Mouse (Mus musculus): ENCODE measurements at regions not wholly inside any gene's neighbourhood (a gene's known extent, or its start where the extent isn't known, plus 50 kb on each side); places are given as distances from the start of the nearest gene placed in this dataset.
A peak's percentile ranks its signal among the peaks of the same experiment; 100 is the strongest.
"Not testable (repeated sequence)": the region's sequence is repeated elsewhere in the genome, so short reads cannot be mapped to it uniquely, and the experiment has no call there.

DNA sequence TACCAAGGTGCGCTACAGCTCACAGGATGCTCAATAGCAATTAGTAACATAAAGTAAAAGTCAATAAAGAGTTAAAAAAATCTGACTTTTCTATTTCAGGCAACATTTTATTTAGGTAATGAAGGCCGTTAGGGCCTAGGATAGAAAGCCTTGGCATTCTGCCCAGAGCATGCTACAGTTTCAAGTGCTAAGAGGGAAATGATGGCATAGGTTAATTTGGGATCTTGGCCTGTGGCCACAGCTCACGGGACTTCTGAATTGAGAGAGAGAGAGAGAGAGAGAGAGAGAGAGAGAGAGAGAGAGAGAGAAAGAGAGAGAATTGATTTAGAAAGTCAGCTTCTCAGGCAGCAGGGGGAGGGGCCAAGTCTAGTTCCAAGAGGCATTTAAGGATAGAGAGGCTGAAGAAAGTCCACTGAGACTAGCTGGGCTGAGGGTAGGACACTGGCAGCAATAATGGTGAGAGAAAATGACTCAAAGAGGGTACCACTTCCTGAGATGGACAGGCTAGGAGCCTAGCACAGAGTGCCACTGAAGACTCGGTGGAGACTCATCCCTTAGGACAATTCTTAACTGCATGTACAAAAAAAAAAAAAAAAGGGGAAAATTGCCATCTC is 52.6 kb upstream of the Klf14 start:
- peak; percentile 90 for DNase-seq

DNA sequence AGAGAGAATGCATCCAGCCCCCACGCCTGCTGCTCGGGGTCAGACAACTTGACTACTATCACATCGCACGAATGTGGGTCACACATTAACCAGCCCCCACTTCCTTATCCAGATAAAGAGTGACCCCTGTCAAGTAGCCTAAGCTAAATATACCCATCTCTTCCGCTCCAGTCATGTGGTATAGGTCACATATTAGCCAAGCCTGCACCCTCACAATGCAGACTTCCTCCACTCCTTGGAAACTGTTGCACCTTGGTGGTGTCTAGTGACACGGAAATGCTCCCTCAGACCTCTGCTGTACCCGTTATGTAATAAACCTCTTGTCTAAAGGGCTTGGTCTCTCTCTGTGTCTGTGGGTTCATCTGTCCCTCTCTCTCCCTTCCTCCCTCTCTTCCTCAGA is 57.7 kb upstream of the Klf14 start:
- no peak for DNase-seq

DNA sequence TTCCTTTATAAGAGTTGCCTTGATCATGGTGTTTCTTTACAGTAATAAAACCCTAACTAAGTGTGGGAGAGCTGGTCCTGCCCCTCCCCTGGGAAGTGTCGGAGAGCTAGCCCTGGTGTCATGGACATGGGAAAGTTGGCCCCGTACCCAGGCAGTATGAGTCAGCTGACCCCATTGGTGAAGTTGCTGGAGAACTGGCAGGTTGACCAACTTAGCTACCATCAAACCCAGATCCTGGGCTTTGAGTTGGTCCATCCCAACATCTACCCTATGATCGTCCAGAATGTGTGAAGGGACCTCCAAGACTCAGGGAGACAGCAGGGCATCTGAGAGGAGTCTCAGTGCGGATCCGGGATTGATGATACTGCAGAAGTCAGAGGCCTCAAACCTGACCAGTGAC is 62.9 kb upstream of the Klf14 start:
- no peak for DNase-seq

DNA sequence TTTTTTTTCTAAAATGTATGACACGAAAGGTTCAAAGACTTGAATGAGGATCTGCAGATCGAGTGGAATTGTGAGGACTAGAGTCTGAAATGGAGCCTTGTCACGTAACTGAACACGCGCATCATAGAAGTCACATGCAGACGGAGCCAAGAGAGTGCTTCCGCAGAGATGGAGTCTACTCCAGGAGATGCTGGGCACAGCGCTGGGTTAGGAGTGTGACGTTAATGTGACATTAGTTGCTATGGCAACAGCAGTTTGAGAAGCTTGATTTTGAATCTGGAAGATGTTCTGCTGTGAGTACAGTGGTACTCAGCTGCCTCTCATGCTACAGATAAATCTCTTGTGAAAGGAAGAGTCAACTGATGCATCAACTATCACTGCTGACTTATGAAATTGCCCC is 70.9 kb upstream of the Klf14 start:
- DNase-seq, result no peak

DNA sequence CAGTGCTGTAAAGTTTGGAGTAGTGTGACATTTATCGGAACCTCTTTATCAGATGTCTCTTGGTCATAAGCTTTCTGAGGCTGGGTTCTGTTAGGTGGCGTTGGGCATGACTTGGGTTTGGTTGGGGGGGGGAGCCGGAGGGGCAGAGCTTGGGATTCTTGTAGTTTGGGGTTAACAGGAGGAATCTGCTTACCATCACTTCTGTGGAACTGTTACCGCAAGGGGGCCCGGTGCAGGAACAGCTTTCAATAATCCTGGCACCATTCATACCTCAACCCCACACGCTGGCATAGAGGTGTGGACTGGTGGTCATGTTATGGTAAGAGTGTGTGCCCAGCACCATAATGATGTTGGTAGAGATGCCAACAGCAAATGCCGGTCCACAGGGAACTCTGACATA is 72.1 kb upstream of the Klf14 start:
- DNase-seq, result no peak

DNA sequence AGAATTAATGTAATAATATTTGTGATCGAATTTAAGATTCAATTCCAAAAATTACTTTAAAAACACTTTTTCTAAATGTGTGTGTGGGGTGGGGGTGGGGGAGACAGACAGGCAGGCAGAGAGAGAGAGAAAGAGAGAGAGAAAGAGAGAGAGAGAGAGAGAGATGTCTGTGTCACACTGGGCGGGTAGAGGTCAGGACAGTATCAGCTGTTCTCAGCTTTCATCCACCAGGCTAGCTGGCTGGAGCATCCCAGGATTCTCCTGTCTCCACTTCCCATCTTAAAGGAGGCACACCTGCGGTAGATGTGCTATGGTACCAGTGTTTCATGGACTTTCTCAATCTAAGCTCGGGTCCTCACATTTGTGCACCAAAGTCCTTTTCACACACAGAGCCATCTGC is 73.3 kb upstream of the Klf14 start:
- DNase-seq, result no peak

DNA sequence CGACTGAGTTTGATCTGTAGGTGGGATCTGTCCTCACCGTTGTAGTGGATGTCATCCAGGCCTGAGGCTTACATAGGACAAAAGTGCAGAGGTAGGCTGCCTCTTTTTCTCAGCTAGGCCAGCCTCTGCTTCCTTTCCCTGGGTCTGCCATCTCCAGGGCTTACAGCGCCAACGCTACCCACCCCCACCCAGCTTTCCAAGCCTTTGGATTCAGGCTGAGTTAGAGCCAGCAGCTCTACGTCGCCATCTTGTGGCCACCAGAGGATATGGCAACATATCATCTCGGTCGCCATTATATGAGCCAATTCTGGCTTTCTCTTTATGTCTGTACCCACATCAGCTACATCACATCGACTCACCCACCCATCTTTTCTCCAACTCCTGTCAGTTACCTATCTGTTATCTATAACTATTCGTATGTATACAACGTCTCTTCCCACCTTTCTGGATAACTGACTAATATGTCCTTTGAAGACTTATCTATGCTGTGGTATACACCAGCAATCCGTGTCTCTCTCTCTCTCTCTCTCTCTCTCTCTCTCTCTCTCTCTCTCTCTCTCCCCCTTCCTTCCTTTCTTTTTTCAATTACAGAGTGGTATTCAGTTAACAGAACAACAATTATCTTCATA is 74.2 kb upstream of the Klf14 start:
- DNase-seq, result peak; percentile 56

DNA sequence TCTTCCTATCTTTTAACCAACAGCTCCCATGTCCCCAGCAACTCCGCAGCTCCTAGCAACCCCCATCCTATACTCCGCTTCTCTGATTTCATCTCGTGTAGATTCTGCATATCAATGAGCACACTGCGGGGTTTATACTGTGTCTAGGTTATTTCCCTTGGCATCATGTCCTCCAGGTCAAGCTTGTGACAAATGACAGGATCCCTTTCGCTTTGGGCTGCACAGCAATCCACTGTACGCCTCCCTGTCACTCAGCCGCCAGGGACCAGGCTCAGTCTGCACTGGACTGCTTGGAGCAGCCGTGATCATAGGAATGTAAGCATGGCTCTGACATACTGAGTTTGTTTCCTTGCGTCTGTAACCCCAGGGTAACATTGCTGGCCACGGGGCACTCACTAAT is 75.9 kb upstream of the Klf14 start:
- DNase-seq, result peak; percentile 28

DNA sequence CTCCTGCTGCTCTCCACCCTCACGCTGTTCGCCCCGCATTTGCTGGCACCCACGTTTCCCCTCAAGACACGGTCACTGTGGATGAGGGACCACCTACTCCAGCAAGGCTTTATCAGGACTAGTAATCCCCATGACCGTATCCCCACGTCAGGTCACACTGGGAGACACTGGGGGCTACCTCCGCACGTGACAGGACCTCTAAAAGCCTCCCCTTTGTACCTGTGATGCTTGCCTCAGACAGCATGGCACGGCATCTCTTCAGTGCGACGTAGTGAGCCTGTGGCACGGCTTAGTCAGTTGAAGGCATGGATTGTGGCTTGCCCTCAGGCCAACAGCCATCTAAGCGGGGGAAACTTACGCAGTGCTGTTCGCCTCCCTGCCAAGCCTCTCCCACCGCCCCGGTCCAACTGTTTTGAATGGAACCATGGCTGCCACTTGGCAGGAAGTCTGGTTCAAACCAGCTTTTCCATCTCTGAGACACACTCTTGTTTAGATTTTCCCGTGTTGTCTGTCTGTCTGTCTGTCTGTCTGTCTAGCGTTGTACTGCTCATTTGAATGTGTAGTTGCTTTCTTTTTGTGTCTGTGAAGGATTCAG is 79.0 kb upstream of the Klf14 start:
- DNase-seq, result peak; percentile 14

DNA sequence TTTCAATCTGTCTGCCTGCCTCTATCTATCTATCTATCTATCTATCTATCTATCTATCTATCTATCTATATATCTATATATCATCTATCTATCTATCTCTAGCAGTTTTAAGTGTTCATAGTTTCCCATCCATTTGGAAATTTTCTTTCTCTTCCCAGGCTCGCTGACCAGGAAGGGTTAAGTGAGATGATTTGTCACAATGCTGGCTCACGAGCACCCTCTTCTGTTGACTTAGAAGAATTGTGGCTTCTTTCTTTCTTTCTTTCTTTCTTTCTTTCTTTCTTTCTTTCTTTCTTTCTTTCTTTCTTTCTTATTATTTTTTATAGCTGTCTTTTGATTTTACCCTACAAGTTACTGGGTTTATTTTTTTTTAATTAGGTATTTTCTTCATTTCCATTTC is 79.6 kb upstream of the Klf14 start:
- DNase-seq, result not testable (repeated sequence)

DNA sequence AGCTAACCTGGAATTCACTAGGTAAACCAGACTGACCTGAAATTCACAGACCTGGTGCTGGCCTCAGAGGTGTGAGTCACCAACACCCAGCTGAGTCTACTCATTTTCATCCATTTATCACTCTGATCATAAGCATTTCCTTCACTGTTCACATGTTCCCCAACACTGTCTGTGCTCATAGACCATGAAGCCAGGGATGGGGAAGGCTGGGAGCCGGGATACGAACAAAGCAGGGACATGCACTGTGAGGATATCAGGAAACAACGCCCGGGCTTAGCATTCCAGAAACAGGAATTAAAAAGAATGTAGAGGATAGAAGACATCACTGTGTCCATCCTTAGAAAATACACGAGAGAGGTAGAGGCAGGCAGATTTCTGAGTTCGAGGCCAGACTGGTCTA is 80.6 kb upstream of the Klf14 start:
- no peak for DNase-seq

DNA sequence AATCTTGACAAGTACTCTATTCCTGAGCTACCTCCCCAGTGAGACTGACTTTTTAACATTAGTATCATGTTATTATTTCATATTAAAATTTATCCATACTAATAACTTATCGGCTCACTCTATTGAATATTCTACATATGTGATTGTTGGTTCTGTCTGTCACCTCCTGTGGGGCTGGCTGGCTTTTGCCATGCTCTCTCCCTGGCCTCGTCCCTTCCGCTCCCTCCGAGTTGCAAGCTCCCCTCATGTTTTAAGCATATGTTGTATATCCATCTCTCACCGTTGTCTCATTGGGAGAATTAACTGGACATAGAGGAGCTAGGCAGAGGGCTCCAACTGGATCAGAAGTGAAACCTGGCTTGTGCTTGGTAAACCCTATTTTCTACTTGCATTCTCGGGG is 81.9 kb upstream of the Klf14 start:
- DNase-seq, result no peak

DNA sequence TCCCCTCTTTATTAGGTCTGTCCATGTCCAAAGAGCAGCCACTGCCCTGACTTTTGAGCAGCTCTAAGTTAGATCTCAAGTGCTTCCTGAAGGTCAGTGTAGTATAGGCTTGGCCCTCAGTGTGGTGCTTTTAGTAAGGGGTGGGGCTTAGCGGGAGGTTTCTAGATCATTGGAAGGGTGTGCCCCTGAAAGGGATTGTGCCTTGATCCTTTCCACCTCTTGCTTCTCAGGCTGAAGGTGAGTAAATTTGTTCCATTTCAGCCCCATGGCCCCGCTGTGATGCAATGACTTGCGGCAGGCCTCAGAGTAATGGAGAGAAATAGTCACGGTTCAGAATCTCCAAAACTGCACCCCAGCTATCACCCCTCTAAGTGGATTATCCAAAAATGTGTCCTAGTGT is 84.5 kb upstream of the Klf14 start:
- no peak for DNase-seq

DNA sequence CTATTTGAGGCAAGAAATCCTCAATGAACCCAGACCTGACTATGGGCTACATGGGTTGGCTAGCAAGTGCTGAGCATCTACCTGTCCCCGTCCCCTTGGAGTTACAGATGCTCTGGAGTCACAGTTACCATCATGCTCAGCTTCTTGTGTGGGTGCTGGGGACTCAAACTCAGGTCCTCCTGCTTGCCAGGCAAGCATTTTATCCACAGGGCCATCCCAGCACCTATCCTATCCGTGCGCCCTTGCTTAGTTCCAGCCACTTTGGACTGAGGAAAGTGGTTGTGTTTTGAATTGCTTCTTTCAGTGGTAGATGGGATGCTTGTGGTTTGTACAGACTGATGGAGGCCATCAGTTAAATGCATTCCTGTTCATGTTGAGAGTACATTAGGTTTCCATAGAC is 85.0 kb upstream of the Klf14 start:
- no peak for DNase-seq

DNA sequence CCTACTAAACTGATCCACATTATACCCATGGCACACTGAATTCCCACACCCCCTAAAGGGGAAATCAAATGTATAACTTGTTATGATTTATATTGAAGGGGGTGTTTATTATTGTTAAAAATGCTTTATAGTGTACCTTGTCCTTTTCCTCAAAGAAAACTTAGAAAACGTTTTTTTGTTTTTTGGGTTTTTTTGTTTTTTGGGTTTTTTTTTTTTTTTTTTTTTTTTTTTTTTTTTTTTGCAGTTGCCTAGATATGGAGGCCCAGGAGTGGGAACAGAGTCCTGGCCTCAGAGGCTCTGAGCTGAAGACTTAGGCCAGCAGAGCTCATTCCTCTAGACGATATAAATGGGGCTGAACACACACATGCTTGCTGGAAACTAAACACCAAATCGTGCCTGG is 87.3 kb upstream of the Klf14 start:
- no peak for DNase-seq

DNA sequence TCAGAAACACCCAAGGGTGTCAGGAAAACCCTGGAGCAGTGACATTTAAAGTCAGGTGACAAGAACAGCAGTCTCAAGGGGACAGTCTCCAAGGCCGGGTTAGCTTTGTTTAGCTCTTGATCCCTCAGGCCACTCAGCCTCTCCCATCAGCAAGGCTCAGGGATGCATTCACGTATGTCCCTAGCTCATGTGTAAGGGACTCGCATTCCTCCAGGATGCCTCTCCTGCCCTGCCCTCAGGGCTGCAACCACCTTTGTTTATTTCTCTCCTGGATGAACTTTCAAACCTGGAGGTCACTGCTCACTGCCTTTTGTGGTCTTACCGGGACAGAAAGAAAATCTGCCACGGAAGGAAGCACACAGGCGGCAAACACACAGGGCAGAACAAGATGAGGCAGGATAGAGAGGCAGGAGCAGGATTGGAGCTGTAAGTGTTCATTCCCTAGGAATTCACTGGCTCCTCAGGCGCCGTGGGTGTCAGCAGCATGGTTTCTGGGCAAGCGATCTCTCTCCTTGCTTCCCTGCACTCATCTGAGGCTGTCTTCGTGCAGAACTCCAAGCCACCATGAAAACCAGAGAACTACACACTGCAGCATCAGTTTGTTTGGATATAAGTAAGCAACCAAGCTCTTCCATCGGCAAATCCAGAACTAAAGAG is 90.2 kb upstream of the Klf14 start:
- DNase-seq, result no peak

DNA sequence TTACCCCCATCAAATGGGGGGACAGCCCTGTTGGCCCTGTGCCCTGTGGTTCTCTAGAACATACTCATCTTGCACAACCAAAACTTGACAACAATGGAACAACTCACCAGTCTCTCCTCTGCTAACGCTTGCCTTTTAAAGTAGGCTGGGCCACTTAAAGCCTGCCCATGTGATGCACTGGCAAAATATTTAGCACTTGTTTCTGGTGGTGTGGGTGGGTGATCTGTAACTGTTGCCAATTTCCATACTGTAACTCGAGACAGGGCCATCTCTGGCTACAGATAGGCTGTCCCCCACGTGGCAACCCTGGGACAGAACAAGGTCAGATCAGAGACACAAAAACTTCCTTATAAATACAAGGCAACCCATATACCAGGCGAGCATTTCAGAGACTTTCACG is 92.0 kb upstream of the Klf14 start:
- no peak for DNase-seq

DNA sequence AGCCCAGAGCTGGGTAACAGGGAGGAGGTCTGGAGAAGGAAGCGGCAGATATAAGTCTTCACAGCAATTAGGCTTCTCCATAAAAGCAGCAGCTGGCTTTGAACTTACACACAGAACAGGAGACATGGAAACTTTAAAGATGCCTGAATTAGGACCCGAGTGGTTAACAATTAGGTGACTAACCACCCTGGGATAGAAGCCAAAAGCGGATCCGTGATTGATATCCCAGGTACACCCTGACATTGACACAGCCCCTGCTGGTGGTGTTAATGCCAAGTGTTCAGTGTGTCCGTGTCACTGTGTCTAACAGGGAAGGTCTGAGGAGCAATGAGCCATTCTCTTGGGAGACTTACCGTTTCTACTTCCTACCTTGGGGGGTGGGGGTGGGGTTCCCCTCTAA is 92.9 kb upstream of the Klf14 start:
- no peak for DNase-seq

DNA sequence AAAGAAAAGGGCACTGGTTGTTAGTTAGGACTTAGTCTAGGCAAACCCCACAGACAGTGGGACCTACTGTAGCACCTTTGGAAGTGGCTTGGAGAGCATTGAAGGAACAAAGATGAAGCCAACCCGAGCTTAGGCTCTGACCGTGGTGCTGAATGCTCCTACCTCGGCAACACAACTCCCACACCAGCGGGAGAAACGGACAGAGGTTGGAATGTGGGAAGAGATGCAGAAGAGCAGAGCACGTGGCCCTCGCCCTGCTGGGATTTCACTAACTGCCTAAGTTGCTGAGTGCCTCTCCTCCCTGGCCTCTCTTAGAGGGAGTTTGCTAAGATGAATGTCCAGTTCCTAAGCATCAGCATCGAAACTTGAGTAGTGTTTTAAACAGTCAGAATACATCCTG is 94.1 kb upstream of the Klf14 start:
- DNase-seq, result no peak

DNA sequence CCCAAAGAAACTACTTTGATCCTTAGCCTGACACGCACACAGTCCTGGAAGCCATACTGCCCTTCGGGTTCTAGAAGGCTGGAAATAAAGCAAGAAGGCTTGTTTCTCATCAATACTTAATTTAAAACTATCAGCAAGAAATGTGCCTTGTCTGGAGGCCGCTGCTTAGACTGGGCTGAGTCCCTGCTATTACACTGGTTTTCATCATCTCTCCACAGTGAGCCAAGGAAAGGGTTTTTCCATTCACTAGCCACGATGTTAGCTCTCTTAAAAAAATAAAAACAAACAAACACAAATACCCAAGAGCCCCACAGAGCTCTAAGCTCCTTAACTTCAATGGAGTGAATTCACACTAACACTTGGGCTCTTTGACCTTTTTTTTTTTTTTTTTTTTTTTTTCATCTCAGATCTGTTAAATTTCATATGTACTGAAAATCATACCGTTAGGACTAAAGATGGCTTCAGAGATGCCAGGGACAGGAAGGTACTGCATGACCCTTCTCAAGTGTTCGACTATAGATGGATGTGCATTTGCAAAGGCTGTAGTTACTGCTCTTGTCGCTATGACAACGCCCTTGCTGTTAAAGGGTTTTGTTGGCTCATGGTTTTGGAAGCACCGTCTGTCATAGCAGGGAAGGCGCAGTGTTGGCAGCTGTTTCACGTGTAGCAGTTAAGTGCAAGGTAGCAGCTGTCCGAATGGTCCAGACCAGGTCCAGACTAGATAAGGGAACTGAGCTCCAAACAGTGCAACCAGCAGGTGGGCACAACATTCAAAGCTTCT is 98.1 kb upstream of the Klf14 start:
- DNase-seq, result no peak

DNA sequence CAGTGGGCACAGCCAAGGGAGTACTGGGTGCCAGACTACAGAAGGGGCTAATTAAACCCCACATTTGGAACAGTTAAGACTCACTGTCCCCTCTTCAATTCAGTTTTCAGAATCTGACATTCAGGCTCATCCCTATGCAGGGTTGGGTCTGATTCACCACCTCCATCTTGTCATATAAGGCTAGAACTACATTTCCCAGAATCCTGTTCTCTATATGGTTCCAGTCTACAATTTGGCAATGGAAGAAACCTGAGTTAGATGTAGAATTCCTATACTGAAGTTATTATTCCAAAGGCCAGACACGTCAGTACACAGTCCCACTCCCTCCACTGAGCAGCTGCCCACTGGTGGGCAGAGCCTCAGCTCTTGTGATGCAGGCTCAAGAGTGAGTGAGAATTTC is 99.4 kb upstream of the Klf14 start:
- no peak for DNase-seq

DNA sequence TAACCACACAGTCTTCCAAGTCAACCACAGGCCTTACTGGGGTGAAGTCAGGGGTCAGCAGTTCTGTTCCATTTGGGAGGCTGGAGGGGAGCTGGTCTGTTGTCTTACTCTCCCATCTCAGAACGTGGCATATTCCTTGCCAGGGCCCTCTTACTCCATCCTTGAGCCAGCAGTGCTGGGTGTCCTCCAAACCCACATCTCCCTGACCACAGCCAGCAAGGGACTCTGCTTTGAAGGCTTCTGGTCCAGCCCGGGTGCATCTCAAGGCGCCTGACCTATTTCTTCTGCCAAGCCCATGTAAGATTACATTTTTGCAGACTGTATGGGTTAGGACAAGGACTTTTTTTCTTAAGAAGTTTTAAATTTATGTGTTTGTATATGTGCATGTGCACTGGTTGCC is 100.1 kb upstream of the Klf14 start:
- no peak for DNase-seq

DNA sequence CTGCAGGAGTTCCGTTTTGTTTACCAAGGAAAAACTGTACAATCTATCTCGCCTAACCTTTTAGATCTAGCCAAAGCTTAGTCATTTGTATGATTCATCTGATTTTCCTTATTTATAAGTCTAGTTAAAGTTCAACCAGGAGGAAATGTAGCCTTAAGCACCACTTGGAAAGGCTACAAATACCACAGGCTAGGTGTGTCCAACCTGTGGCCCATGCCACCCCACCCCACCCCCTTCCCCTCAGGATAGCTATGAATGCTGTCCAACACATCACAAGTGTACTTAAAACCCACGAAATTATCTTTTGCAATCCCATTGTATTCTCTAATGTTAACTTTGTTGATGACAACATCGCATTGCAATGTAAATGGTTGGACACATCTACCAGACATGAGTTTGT is 102.9 kb upstream of the Klf14 start:
- DNase-seq, result no peak

DNA sequence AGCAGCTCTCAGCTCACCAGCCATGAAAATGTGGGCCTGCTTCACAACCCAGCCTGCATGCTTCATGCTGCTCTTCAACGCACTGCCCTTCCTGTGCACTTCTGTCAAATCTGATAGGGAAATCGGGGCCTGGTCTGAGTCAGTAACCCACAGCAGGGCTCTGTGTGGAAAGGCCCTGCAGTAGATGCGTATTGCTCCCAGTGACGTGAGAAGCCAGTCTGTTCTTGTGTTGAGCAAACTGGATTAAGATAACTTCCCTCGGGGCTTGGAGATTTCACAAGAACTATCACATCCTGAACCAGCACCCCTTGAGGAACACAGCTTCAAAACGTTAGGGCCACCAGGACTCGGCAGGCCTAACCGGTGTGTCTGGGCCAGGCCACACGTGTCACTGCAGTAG is 106.5 kb upstream of the Klf14 start:
- no peak for DNase-seq
